Mouse (Mus musculus) ES-E14 (cell line): ENCODE measurements at regions not wholly inside any gene's neighbourhood (a gene's known extent, or its start where the extent isn't known, plus 50 kb on each side); places are given as distances from the start of the nearest gene placed in this dataset.

Source experiments
- DNase-seq: peaks from one replicate; pipeline ENCODE4 v3.0.0-alpha.2; 2013; ENCODE audit warnings: low read depth, low spot score
- H3K27ac ChIP-seq: 2 replicates; pipeline ENCODE4 v1.5.1; 2012; ENCODE audit warnings: low read depth, mild to moderate bottlenecking, low read length, moderate library complexity, mixed read lengths; ENCODE audit not compliant: poor library complexity, insufficient read depth, severe bottlenecking
- H3K36me3 ChIP-seq: 2 replicates; pipeline ENCODE4 v1.6.1; 2012; ENCODE audit warnings: mild to moderate bottlenecking, low read length, moderate library complexity, mixed read lengths; ENCODE audit not compliant: control insufficient read depth, poor library complexity, insufficient read depth, severe bottlenecking
- H3K4me1 ChIP-seq, 2 experiments: fragments of 150-350 bp in 1 of 2; sonication (generic) in 1 of 2; 2 replicates each; pipeline ENCODE4 v1.6.1; 2012; ENCODE audit warnings: low read length in 2 of 2, mild to moderate bottlenecking in 1 of 2, mixed read lengths in 1 of 2; ENCODE audit not compliant: control insufficient read depth in 2 of 2, insufficient read depth in 2 of 2, poor library complexity in 1 of 2
- H3K4me3 ChIP-seq, 2 experiments: fragments of 150-350 bp in 1 of 2; sonication (generic) in 1 of 2; 2 replicates each; pipeline ENCODE4 v1.5.1; 2012; ENCODE audit warnings: low read length in 2 of 2, low read depth in 1 of 2, mild to moderate bottlenecking in 1 of 2, mixed read lengths in 1 of 2; ENCODE audit not compliant: insufficient read depth in 1 of 2, poor library complexity in 1 of 2, severe bottlenecking in 1 of 2
- H3K9ac ChIP-seq: 2 replicates; pipeline ENCODE4 v1.6.1; 2012; ENCODE audit warnings: low read depth, mild to moderate bottlenecking, low read length, mixed read lengths; ENCODE audit not compliant: poor library complexity, insufficient read depth, severe bottlenecking
- H3K9me3 ChIP-seq: fragments of 150-350 bp; sonication (generic); 2 replicates; pipeline ENCODE4 v1.6.1; 2012; ENCODE audit warnings: low read depth, mild to moderate bottlenecking, low read length; ENCODE audit not compliant: control insufficient read depth, insufficient read depth
- CHD2 ChIP-seq: IDR thresholded peaks from 2 replicates; pipeline ENCODE4 v1.6.1; 2014; ENCODE audit warnings: mild to moderate bottlenecking, low read depth, low read length, inconsistent platforms
- HCFC1 ChIP-seq: IDR thresholded peaks from 2 replicates; pipeline ENCODE4 v1.6.1; 2012; ENCODE audit warnings: low read length, inconsistent platforms, borderline replicate concordance; ENCODE audit not compliant: insufficient read depth
- MAFK ChIP-seq: IDR thresholded peaks from 2 replicates; pipeline ENCODE4 v1.6.1; 2014; ENCODE audit warnings: mild to moderate bottlenecking, low read depth, low read length, inconsistent platforms; ENCODE audit not compliant: insufficient read depth
- ZC3H11A ChIP-seq: IDR thresholded peaks from 2 replicates; pipeline ENCODE4 v1.6.1; 2012; ENCODE audit warnings: low read depth, mild to moderate bottlenecking, inconsistent platforms, low read length, borderline replicate concordance
- ZNF384 ChIP-seq: IDR thresholded peaks from 2 replicates; pipeline ENCODE4 v1.6.1; 2012; ENCODE audit warnings: low read depth, low read length, inconsistent platforms
- in situ Hi-C, 2 experiments: fragments of 600-800 bp; cut with MboI; formaldehyde crosslinking; loops; one replicate each; pipeline ENCODE4 v1.15.1; 2025; ENCODE audit warnings: low sequenced_read_pairs in 2 of 2, inconsistent platforms in 1 of 2; ENCODE audit not compliant: unreplicated experiment in 2 of 2

DNA sequence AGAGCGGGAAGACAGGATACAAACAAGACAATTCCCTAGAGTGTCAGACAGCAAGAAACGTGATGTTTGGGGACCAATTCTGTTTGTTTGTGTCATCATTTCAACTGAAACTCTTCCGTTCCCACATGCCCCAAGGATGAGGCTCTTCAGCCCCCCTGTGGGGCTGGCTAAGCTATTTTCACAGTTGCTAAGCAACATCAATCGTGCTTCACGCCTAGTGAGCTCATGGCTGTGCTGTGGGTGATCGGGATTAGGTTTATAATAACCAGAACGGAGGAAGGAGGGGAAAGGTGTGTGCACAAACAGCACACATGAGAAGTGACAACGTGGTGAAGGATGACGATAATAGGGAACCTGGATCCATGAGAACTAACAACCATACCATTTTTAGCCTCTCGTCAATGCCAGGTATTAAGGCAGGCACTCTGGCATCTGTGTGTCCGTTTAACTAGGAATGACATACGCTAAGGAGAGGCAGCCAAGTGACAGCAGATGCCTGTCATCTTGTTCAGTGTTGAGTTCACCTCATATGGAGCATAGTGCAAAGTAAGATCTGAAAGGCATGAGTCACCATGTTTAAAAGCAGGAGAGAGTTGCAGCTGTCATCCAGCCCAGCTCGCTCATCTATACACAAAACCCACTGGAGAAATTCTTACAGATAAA lies 222.6 kb downstream of the Snx19 start:
- Histone ChIP-seq H3K9ac (no peak overlapping the region), H3K4me1 (no peaks in the 10 kb centered on the region), H3K4me3 (no peak overlapping the region), H3K27ac (no peak overlapping the region), H3K36me3 (no peaks in the 10 kb centered on the region), H3K9me3 (peaks cover 1% of the 10 kb centered on the region; the same call in 1 of the 2 replicates)
- no peak for DNase-seq
- TF ChIP-seq HCFC1 (no peak), MAFK (no peak), ZNF384 (no peak), ZC3H11A (no peak), CHD2 (no peak)
- in situ Hi-C loops, result no loop called here

DNA sequence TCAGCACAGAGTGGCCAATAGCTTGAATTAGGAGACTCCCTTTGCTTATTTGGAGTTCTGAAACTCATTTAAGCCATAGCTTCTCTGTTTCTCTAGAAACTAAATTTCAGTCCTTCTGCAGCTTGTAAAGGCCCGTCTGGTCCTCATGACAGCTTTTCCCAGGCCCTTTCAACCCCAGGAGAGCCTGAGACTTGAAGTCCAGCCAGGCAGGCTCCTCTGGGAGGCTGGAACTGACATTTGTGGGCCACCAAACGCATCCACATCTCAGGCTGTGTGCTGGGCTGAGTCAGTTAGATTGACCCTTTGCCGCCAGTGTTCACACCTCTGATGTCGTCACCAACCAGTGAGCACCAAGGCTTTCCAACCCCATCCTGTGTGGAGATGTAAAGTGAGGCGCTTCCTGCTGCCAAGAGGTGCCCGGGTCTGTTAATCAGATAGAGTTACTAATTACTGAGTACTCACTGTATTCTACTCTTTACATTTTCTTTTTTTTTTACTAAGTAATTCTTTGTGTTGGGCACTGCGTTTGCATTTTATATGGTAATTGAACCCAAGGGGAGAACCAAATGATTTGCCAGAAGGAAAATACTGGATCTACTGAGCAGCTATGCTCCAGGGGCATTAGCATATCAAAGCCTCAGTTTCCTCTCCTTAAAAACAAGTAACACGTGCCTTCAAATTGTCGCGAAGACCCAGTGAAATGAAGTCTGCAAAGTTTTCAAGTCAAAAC lies 207.0 kb downstream of the Snx19 start:
- no peak overlapping the region for H3K27ac ChIP-seq
- no peaks in the 10 kb centered on the region for H3K9me3 ChIP-seq
- no peak overlapping the region for H3K9ac ChIP-seq
- no peak for DNase-seq
- no peak overlapping the region for H3K4me3 ChIP-seq
- TF ChIP-seq MAFK (no peak), ZNF384 (no peak), CHD2 (no peak), HCFC1 (no peak), ZC3H11A (no peak)
- no peaks in the 10 kb centered on the region for H3K36me3 ChIP-seq
- no peaks in the 10 kb centered on the region; a peak in 1 of 4 replicates for H3K4me1 ChIP-seq
- in situ Hi-C loops, result no loop called here

DNA sequence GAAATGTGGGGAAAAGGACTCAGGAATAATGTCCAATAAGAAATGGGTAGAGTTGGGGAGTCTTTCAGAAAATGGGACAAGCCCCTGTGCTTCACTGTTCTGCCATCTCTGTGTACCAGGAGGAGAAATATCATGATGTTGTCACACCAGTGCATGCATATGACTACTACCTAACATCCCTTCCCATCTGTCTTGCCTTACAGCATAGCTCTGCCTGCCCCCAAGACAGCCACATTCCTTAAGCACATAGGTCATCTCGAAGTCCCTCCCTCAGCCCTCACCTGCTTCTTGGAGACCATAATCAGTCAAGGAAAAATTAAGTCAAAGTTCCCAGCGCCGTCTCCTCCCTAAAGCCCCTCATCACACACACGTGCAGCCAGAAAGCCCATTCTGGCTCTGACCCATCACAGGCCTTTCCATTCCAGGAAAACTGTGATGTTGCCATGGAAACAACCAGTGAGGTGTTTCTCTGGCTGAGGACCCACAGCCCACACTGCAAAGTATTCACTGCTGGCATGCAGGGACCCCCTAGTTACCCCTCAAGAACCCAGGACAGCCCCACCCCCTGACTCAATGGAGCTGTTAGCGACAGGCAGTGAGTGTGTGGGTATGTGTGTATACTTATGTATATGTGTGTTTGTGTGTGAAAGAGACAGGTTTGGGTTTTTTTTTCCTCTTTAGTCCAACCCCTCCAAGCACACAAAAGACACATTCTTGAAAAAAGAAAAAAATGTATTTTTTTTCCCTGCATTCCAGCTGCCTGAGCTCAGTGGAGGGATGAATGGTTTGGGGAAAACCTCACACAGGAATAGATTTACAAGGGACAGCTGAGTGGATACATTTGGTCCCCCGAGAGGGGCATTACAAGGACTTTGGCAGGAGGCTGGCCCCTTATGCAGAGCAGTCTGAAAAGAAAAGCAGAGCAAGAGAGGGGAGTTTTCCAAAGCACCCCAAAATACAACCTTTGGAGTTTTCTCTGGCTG lies 205.5 kb downstream of the Snx19 start:
- Histone ChIP-seq H3K27ac (no peak overlapping the region), H3K9me3 (no peaks in the 10 kb centered on the region), H3K36me3 (no peaks in the 10 kb centered on the region), H3K9ac (no peak overlapping the region), H3K4me1 (no peaks in the 10 kb centered on the region; a peak in 1 of 4 replicates), H3K4me3 (no peak overlapping the region)
- TF ChIP-seq ZNF384, result no peak
- TF ChIP-seq HCFC1, result no peak
- no peak for TF ChIP-seq ZC3H11A
- no peak for TF ChIP-seq MAFK
- TF ChIP-seq CHD2, result no peak
- DNase-seq, result no peak
- in situ Hi-C loops, result no loop called here

DNA sequence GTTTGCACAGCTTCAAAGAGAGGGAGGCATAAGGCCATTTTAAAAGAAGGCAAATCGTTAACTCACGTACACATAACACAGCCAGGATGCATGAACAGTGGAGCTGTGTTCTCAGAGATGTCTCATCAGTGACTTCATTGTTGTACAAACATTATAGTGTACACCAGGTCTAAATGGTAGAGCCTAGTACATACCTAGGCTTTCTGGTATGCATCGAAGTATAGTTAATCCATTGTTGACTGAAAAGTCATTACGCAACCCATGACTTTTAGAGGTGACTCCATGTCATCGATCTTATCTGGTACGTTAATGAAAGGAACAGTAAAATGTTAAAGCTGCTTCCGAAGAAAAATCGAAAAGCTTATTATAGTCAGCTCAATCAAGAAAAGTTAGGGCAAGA lies 198.7 kb downstream of the Snx19 start:
- no peak overlapping the region for H3K9ac ChIP-seq
- no peak for DNase-seq
- H3K9me3 ChIP-seq, result no peaks in the 10 kb centered on the region
- TF ChIP-seq MAFK, result no peak
- no peak for TF ChIP-seq CHD2
- TF ChIP-seq ZNF384, result no peak
- TF ChIP-seq HCFC1, result no peak
- TF ChIP-seq ZC3H11A, result no peak
- no peaks in the 10 kb centered on the region for H3K36me3 ChIP-seq
- no peak overlapping the region for H3K27ac ChIP-seq
- H3K4me3 ChIP-seq, result no peak overlapping the region
- H3K4me1 ChIP-seq, result no peaks in the 10 kb centered on the region; a peak in 1 of 4 replicates
- in situ Hi-C loops, result no loop called here
